28 mouse cellular contexts compared by ENCODE assay signal in the genomic region with DNA sequence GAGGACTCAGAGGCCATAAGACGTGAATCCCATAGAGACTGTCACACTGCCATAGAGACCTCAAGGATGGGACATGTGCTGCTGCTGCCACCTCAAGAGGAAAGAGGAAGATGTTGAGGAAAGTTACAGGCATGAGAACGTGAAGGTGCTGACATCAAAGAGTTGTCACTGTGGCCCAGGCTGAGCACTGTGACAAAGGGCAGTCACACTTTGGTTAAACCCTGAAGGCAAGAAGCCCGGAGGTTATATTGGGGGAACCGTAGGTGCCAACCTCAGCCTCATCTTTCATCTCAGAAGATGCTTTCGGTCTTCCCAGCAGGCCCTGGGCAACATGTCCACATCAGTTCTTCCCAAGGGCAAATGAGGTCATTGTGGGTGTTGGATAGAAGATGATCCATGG.
DNase-seq lines count a peak whose midpoint lies in the region; ATAC-seq lines count a peak whose summit lies in the region.
"Had no signal": no experiment of that assay in that cellular context is flagged by ENCODE, and none has a peak within 500 bp of the region (broad histone marks: within the 10 kb centered on the region; RNA-seq: fewer than 3 reads in every experiment).

No protein-coding gene starts in this region.

- H3K27me3 ChIP-seq in hindbrain, embryonic 11.5 days (ENCODE audit: control insufficient read depth, insufficient read depth, low read length) = no peaks in the 10 kb centered on the region
- H3K27me3 ChIP-seq: CH12.LX; embryonic facial prominence, embryonic 13.5 days; embryonic facial prominence, embryonic 15.5 days; forebrain, embryonic 12.5 days; Patski had no signal

- no peaks in the 10 kb centered on the region for H3K9me3 ChIP-seq in hindbrain, embryonic 11.5 days (ENCODE audit: control insufficient read depth, low read length)
- H3K9me3 ChIP-seq: embryonic facial prominence, embryonic 13.5 days; embryonic facial prominence, embryonic 15.5 days; forebrain, embryonic 10.5 days; forebrain, embryonic 12.5 days had no signal

- peak; percentile 53; the same call in 1 of the 2 replicates for ATAC-seq in monocyte, adult 5-6 weeks (replicated peaks; ENCODE audit: insufficient number of reproducible peaks, low FRiP score, low TSS enrichment, poor library complexity, severe bottlenecking)
- 0 out of 2 replicates have a peak, but pooled peaks have one; percentile 6 for ATAC-seq in neutrophil, adult 5-6 weeks (ENCODE audit: extremely low read depth, insufficient number of reproducible peaks, low FRiP score, poor library complexity, severe bottlenecking)
- no peak for ATAC-seq in hindbrain, embryonic 11.5 days (ENCODE audit: low FRiP score)
- ATAC-seq: CD4-positive, CD25-positive, alpha-beta regulatory T cell, adult 4 months; forebrain, embryonic 14.5 days; Patski had no signal

- no peak overlapping the region for H3K4me2 ChIP-seq in hindbrain, embryonic 11.5 days (replicated peaks; ENCODE audit: low read depth, low read length)
- H3K4me2 ChIP-seq: embryonic facial prominence, embryonic 13.5 days; embryonic facial prominence, embryonic 15.5 days; forebrain, embryonic 12.5 days had no signal

- intact Hi-C loops in heart, postnatal 10 days (cut with DNase I) = no loop called here

- DNase-seq in heart, adult 11 months = peak; percentile 74
- no peak for DNase-seq in heart, postnatal 10 days
- peak; percentile 10 for DNase-seq in T-cell, adult 2 months (ENCODE audit: low spot score)
- DNase-seq in hindbrain, embryonic 11.5 days (ENCODE audit: low spot score) = no peak
- DNase-seq in kidney, adult 9 months = no peak
- DNase-seq: adrenal gland, adult 2 months; adrenal gland, postnatal 10 days; adrenal gland, postnatal 25 days; B cell, adult 2 months; cerebellum, adult 11 months; cerebellum, adult 18-20 months; cerebellum, adult 8-10 months; cerebellum, adult 9-11 months; cerebellum, postnatal 14 days; cerebellum, postnatal 36 days; embryo, embryonic 11 days had no signal

- no peak overlapping the region for H3K4me3 ChIP-seq in hindbrain, embryonic 11.5 days (ENCODE audit: low read depth, low read length)
- H3K4me3 ChIP-seq: embryonic facial prominence, embryonic 13.5 days; embryonic facial prominence, embryonic 15.5 days; erythroblast, embryonic 14.5 days; forebrain, embryonic 10.5 days; forebrain, embryonic 12.5 days had no signal

- no peak overlapping the region for H3K27ac ChIP-seq in hindbrain, embryonic 11.5 days (ENCODE audit: low read depth, low read length)
- H3K27ac ChIP-seq: embryonic facial prominence, embryonic 13.5 days; embryonic facial prominence, embryonic 15.5 days; forebrain, embryonic 10.5 days; forebrain, embryonic 12.5 days had no signal

- H3K36me3 ChIP-seq in hindbrain, embryonic 11.5 days (ENCODE audit: control insufficient read depth, insufficient read depth, low read length) = no peaks in the 10 kb centered on the region
- H3K36me3 ChIP-seq: G1E had no signal

- no peaks in the 10 kb centered on the region for H3K4me1 ChIP-seq in hindbrain, embryonic 11.5 days (replicated peaks; ENCODE audit: control insufficient read depth, insufficient read depth, low read length)
- H3K4me1 ChIP-seq: embryonic facial prominence, embryonic 15.5 days; forebrain, embryonic 10.5 days; forebrain, embryonic 12.5 days had no signal

- 90% methylated on average over 5 of the region's 5 CpGs for whole genome bisulfite sequencing in hindbrain, embryonic 11.5 days

- H3K9ac ChIP-seq in hindbrain, embryonic 11.5 days (ENCODE audit: low read depth, low read length) = no peak overlapping the region
- H3K9ac ChIP-seq: embryonic facial prominence, embryonic 13.5 days; embryonic facial prominence, embryonic 15.5 days; forebrain, embryonic 12.5 days had no signal

Comparison
In these comparisons a context has a peak if more than half of its experiments do, and no peak if none do; other contexts are left out.
1. DNase-seq: peak in heart, adult 11 months (single experiment) and T-cell, adult 2 months (single experiment); none in heart, postnatal 10 days (0 of 2), hindbrain, embryonic 11.5 days (single experiment) and kidney, adult 9 months (single experiment).